Mouse (Mus musculus) heart, embryonic 16.5 days (tissue): ENCODE results near the gene Cks1b. TPM values are rescaled to one million over a fixed set of nuclear protein-coding genes. Genes with fewer than 3 reads are reported as not detected.

ENCODE experiments used
- ATAC-seq: fragments of 200-750 bp; cut with Nextera tagmentation; replicated peaks from 2 replicates; pipeline ENCODE4 v1.8.0; 2017; ENCODE audit warnings: moderate number of reproducible peaks; ENCODE audit not compliant: insufficient read depth, low FRiP score; ENCODE audit errors: extremely low read depth
- H3K27ac ChIP-seq: fragments of 300-500 bp; sonication (generic); 2 replicates; pipeline ENCODE4 v1.5.1; 2014; ENCODE audit warnings: mild to moderate bottlenecking, low read length, control low read depth, moderate library complexity
- H3K27me3 ChIP-seq: fragments of 300-500 bp; sonication (generic); 2 replicates; pipeline ENCODE4 v1.6.1; 2014; ENCODE audit warnings: low read length, mixed read lengths; ENCODE audit not compliant: control insufficient read depth, insufficient read depth
- H3K36me3 ChIP-seq: fragments of 300-500 bp; sonication (generic); 2 replicates; pipeline ENCODE4 v1.6.1; 2014; ENCODE audit not compliant: control insufficient read depth, insufficient read depth
- H3K4me1 ChIP-seq: fragments of 300-500 bp; sonication (generic); 2 replicates; pipeline ENCODE4 v1.6.1; 2014; ENCODE audit warnings: low read length, mixed read lengths; ENCODE audit not compliant: control insufficient read depth, insufficient read depth
- H3K4me2 ChIP-seq: fragments of 300-500 bp; sonication (generic); 2 replicates; pipeline ENCODE4 v1.6.1; 2014; ENCODE audit warnings: low read depth, mild to moderate bottlenecking, control low read depth, low read length
- H3K4me3 ChIP-seq: fragments of 300-500 bp; sonication (generic); 2 replicates; pipeline ENCODE4 v1.5.1; 2014; ENCODE audit warnings: mild to moderate bottlenecking, control low read depth, low read length
- H3K9ac ChIP-seq: fragments of 300-500 bp; sonication (generic); 2 replicates; pipeline ENCODE4 v1.6.1; 2014; ENCODE audit warnings: low read length, control low read depth
- H3K9me3 ChIP-seq: fragments of 300-500 bp; sonication (generic); replicated peaks from 2 replicates; pipeline ENCODE4 v1.6.1; 2016; ENCODE audit warnings: low read length; ENCODE audit not compliant: control insufficient read depth
- WGBS: fragments of 180-500 bp; shearing (Covaris S2); extraction: QIAGEN DNeasy Blood & Tissue Kit; methylation state at CpG from one replicate; pipeline ENCODE4 v1.1.7; 2014; 5-methylcytosine and 5-hydroxymethylcytosine counted together
- polyA plus RNA-seq: library from polyadenylated mRNA; unstranded; fragments of >200 nt; fragmentation: Nextera tagmentation; extraction: Ambion mirVana; gene quantifications from 2 replicates; pipeline ENCODE4 v1.2.1, GENCODE M21; 2015

Gene Cks1b
- polyA plus RNA-seq, 1 experiment from 2014 or later: 304 TPM

DNA sequence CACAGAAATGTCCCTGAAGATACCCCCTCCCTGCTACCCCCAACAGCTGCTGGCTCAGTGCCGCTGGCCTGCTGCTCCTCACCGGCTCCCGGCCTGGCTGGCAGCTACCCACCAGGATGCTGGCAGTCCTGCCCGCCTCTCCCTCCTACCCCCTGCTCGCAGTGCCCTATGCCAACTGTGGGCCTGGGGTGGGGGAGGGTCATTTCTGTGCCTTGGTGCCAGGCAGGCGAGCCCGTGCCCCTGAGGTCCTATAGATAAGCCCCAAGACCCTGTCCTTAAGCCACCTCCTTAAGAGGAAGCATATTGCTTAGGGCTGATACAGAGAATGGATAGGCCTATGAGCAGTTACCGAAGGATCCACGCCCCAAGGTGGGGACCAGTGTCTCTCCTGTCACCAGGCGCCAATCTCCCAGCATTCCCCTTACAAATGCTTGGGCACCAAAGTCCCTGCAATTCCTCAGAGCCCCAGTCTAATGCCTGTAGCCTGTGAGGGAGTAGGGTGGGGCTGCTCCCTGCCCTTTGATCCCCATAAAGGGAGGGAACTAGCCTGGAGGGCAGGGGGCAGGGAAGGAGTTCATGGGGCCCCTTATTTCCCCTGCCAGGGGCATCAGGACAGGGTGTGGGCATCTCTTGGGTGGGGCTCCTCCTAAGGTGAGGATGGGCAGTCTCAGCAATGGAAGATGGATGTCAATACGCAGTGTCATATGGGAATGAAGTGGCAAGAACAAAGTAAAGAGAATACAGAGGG lies 29.9 kb downstream of the Cks1b start:
- Histone ChIP-seq H3K9me3 (no peaks in the 10 kb centered on the region), H3K4me1 (peaks cover 15% of the 10 kb centered on the region), H3K36me3 (no peaks in the 10 kb centered on the region), H3K9ac (no peak overlapping the region), H3K27me3 (no peaks in the 10 kb centered on the region), H3K27ac (no peak overlapping the region), H3K4me3 (no peak overlapping the region), H3K4me2 (no peak overlapping the region)
- WGBS: 74% methylated on average over 11 of the region's 11 CpGs
- ATAC-seq: no peak

DNA sequence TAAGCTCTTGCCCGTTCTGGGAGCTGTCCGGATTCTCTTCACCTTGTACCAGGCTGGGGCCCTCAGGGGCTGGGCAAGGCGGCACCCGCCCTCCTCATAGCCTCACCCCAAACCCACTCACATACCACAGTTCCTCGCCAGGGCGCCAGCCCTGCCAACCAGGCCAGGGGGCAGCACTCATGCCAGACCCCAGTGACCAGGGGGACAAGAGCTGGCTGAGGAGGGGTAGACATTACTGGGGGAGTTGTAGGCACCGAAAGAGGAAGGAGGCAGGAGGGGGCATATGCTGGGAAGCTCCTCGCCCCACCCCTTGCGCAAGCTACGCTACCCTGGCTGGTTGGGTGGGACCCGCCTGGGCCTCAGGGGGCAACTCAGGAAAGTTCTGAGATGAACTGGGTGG lies 30.6 kb downstream of the Cks1b start:
- 85% methylated on average over 11 of the region's 11 CpGs for WGBS
- H3K9me3 ChIP-seq: no peaks in the 10 kb centered on the region
- H3K27me3 ChIP-seq: no peaks in the 10 kb centered on the region
- H3K4me1 ChIP-seq: peaks cover 15% of the 10 kb centered on the region
- no peaks in the 10 kb centered on the region for H3K36me3 ChIP-seq
- ATAC-seq: no peak
- no peak overlapping the region for H3K4me3 ChIP-seq
- no peak overlapping the region for H3K4me2 ChIP-seq
- no peak overlapping the region for H3K9ac ChIP-seq
- no peak overlapping the region for H3K27ac ChIP-seq

DNA sequence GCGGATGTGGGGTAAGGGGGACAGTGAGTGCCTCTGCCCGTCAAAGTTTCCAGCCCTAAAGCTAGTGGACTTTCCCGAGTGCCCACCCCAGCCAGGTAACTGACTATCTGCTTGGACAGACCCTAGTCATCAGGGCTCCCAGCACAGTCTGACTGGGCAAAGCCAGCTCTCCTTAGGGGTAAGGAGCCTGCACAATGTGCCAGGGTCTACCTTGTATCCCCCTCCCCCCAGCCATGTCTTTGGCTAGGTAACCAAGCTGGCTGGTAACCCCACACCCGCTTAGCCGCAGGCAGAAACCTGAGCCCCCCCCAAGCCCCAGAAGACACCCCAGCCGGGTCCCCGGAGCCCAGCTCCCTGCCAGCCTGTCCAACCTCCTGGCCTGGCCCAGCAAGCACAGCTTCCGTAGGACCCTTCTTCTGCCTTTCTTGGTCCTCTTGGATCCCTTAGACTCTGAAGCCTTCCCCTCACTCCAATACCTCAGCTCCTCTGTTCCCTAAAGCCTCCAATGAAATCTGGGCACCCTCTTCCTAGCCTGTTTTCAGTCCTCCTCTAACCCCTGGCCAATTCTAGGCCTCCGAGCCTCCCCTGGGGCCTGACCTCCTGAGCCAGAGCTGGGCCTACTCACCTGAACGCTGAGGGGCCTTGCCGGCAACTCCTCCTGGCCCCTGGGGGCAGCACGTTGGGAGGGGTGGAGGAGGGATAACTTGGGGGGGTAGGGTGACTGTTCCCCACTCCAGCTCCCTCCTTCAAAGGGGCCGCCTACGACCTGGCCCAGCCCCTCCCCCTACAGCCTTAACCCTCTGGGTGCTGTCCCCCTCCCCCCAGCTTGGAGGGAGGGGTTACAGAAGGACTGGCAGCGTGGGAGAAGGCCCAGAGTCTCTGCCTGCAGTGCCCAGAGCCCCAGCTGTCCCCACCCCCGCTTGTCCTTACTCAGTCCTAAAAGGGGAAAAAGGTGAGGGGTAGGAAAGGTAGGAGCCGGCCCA lies 31.5 kb downstream of the Cks1b start:
- no peak overlapping the region for H3K9ac ChIP-seq
- H3K4me2 ChIP-seq: no peak overlapping the region
- no peaks in the 10 kb centered on the region for H3K36me3 ChIP-seq
- no peaks in the 10 kb centered on the region for H3K9me3 ChIP-seq
- H3K27me3 ChIP-seq: no peaks in the 10 kb centered on the region
- no peak for ATAC-seq
- peaks cover 15% of the 10 kb centered on the region for H3K4me1 ChIP-seq
- WGBS: 62% methylated on average over 17 of the region's 17 CpGs
- H3K4me3 ChIP-seq: no peak overlapping the region
- H3K27ac ChIP-seq: no peak overlapping the region

DNA sequence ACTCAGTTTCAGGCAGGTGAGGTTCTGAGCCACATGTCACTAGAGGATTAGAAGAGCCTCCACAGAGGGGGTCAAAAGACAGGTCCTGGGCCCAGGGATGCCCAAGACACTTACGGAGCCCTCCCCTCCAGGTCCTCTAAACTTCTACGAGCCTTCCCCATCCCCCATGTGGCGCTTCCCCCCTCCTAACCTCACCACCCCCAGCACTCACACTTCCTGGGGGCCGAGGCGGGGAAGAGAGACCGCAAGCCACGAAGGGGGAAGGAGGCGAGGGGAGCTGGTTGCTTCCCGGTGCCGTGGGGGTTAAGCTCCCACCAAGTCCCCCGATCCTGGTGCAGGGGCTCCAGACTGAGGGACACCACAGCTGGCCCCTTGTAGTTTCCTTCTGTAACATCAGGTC lies 32.7 kb downstream of the Cks1b start:
- Histone ChIP-seq H3K36me3 (peaks cover 1% of the 10 kb centered on the region; the same call in 1 of the 2 replicates), H3K27me3 (no peaks in the 10 kb centered on the region), H3K4me3 (no peak overlapping the region), H3K9me3 (no peaks in the 10 kb centered on the region), H3K4me1 (peaks cover 7% of the 10 kb centered on the region), H3K27ac (no peak overlapping the region), H3K9ac (no peak overlapping the region), H3K4me2 (no peak overlapping the region)
- 44% methylated on average over 11 of the region's 11 CpGs for WGBS
- ATAC-seq: no peak

DNA sequence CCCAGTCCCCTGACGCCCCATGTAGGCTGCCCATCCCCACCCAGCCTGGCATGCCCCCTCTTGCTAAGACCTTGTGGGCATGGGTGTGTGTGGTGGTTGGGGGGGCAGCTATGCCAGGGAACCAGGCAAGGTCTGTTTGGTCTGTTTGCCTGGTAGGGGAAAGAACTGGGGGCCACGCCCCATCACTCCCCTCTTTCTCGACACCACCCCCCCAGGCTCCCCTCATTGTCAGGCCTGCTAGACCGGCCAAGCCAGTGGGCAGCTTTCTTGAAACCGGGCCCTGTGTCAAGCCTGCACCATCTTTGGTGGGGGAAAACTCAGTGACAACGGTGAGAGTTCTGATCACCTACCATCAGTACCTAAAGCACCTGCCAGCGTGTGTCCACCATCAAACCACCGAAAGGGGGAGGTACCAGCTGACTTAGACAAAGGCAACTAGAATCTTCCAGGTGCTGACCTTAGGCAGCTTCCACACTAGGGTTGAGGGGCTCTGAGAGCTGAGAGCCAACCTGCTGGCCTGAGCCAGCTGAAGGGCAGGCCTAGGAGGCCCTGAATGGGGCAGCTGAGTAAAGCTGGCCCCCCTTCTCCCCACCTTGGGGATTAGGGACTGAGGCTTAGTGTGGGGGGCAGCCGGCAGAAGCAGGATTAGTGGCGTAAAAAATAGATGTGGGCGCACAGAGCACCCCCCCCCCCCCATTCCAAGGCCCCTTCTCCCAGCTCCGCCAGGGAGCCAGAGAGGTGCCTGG lies 33.7 kb downstream of the Cks1b start:
- H3K9me3 ChIP-seq: no peaks in the 10 kb centered on the region
- H3K9ac ChIP-seq: no peak overlapping the region
- peaks cover 3% of the 10 kb centered on the region; the same call in 1 of the 2 replicates for H3K4me1 ChIP-seq
- H3K27me3 ChIP-seq: no peaks in the 10 kb centered on the region
- no peak overlapping the region for H3K27ac ChIP-seq
- peaks cover 6% of the 10 kb centered on the region; the same call in 1 of the 2 replicates for H3K36me3 ChIP-seq
- no peak overlapping the region for H3K4me2 ChIP-seq
- no peak overlapping the region for H3K4me3 ChIP-seq
- WGBS: 74% methylated on average over 9 of the region's 12 CpGs
- no peak for ATAC-seq

DNA sequence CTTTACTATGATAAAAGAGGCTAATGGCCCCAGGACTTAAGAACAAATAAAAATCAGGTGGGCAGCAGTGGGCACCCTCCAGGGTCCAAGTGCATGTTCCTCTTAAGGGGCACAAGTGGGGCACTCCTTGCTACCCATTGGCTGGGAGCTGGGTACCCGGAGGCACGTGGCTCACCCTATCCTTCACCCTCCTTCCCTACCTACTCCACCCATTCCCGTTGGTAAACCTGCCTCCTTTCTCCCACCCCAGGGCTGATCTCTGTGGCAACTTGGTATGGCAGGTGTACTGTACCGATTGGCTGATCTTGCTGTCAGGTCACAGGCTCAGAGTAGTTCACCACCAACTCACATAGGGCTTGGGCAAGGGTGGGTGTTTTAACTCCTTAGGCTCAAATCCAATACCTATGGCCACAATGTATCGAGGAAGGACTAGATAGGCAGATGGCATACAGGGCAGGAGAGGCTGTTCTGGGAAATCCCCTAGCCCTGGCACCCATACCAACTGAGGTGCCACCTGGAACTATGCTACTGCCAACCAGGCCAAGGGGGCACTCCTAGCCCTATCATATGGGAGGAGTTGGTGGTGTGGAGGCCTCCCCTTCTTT lies 34.4 kb downstream of the Cks1b start:
- H3K4me2 ChIP-seq: no peak overlapping the region
- WGBS: 77% methylated on average over 5 of the region's 5 CpGs
- no peak for ATAC-seq

GRCm38 (mm10) chr3:89382950-89383349 lies 35.2 kb downstream of the Cks1b start:
- Histone ChIP-seq H3K36me3 (peaks cover 9% of the 10 kb centered on the region; the same call in 1 of the 2 replicates), H3K9ac (no peak overlapping the region), H3K4me2 (no peak overlapping the region), H3K27me3 (no peaks in the 10 kb centered on the region), H3K4me1 (peaks cover 6% of the 10 kb centered on the region; the same call in 1 of the 2 replicates), H3K27ac (no peak overlapping the region), H3K4me3 (no peak overlapping the region), H3K9me3 (no peaks in the 10 kb centered on the region)
- WGBS: 80% methylated on average over 5 of the region's 5 CpGs
- no peak for ATAC-seq

More for the DNA sequence above, 34.4 kb downstream of the Cks1b start:
- Histone ChIP-seq H3K36me3 (peaks cover 9% of the 10 kb centered on the region; the same call in 1 of the 2 replicates), H3K27ac (no peak overlapping the region), H3K27me3 (no peaks in the 10 kb centered on the region), H3K9ac (no peak overlapping the region), H3K4me1 (peaks cover 4% of the 10 kb centered on the region; the same call in 1 of the 2 replicates), H3K4me3 (no peak overlapping the region), H3K9me3 (no peaks in the 10 kb centered on the region)

- no peak overlapping the region for H3K4me2 ChIP-seq
- no peak overlapping the region for H3K9ac ChIP-seq
- peaks cover 9% of the 10 kb centered on the region; the same call in 1 of the 2 replicates for H3K36me3 ChIP-seq
- H3K9me3 ChIP-seq: no peaks in the 10 kb centered on the region
- H3K27me3 ChIP-seq: no peaks in the 10 kb centered on the region
- H3K4me3 ChIP-seq: no peak overlapping the region
- 88% methylated on average over 9 of the region's 9 CpGs for WGBS
- H3K27ac ChIP-seq: no peak overlapping the region
- no peak for ATAC-seq
- peaks cover 3% of the 10 kb centered on the region; the same call in 1 of the 2 replicates for H3K4me1 ChIP-seq
These were observed 35.9 kb downstream of the Cks1b start for GRCm38 (mm10) chr3:89382033-89382882.
